Mouse (Mus musculus) kidney, embryonic 15.5 days (tissue): ENCODE data around the gene Trim56. TPM values are rescaled to one million over a fixed set of nuclear protein-coding genes. Genes with fewer than 3 reads are reported as not detected.
A peak's percentile ranks its signal among the peaks of the same experiment; 100 is the strongest.
"Not testable (repeated sequence)": the region's sequence is repeated elsewhere in the genome, so short reads cannot be mapped to it uniquely, and the experiment has no call there.

Source experiments
- ATAC-seq: fragments of 200-750 bp; cut with Nextera tagmentation; replicated peaks from 2 replicates; pipeline ENCODE4 v1.8.0; 2017; ENCODE audit warnings: moderate TSS enrichment; ENCODE audit not compliant: low FRiP score
- H3K27ac ChIP-seq: fragments of 300-500 bp; sonication (generic); 2 replicates; pipeline ENCODE4 v1.5.1; 2015; ENCODE audit warnings: mild to moderate bottlenecking, inconsistent platforms
- H3K27me3 ChIP-seq: fragments of 300-500 bp; sonication (generic); 2 replicates; pipeline ENCODE4 v1.6.1; 2015; ENCODE audit warnings: inconsistent platforms
- H3K36me3 ChIP-seq: fragments of 300-500 bp; sonication (generic); 2 replicates; pipeline ENCODE4 v1.6.1; 2015; ENCODE audit warnings: inconsistent platforms
- H3K4me1 ChIP-seq: fragments of 300-500 bp; sonication (generic); 2 replicates; pipeline ENCODE4 v1.6.1; 2015; ENCODE audit warnings: inconsistent platforms
- H3K4me2 ChIP-seq: fragments of 300-500 bp; sonication (generic); 2 replicates; pipeline ENCODE4 v1.6.1; 2015; ENCODE audit warnings: moderate library complexity, mild to moderate bottlenecking, inconsistent platforms
- H3K4me3 ChIP-seq: fragments of 300-500 bp; sonication (generic); replicated peaks from 2 replicates; pipeline ENCODE4 v1.5.1; 2015; ENCODE audit warnings: mild to moderate bottlenecking, inconsistent platforms
- H3K9ac ChIP-seq: fragments of 300-500 bp; sonication (generic); 2 replicates; pipeline ENCODE4 v1.6.1; 2015; ENCODE audit warnings: mild to moderate bottlenecking, inconsistent platforms
- H3K9me3 ChIP-seq: fragments of 300-500 bp; sonication (generic); replicated peaks from 2 replicates; pipeline ENCODE4 v1.6.1; 2016; ENCODE audit warnings: inconsistent platforms
- WGBS: fragments of 180-500 bp; shearing (Covaris S2); methylation state at CpG from one replicate; pipeline ENCODE4 v1.1.7; 2015; ENCODE audit warnings: mixed read lengths; 5-methylcytosine and 5-hydroxymethylcytosine counted together
- polyA plus RNA-seq: library from polyadenylated mRNA; unstranded; fragments of >200 nt; fragmentation: Nextera tagmentation; extraction: Ambion mirVana; gene quantifications from 2 replicates; pipeline ENCODE4 v1.2.1, GENCODE M21; 2015

The Trim56 gene
- polyA plus RNA-seq, 1 experiment from 2014 or later: 9.0 TPM

- H3K27me3 ChIP-seq: no peaks in the 10 kb centered on the region
- H3K36me3 ChIP-seq: no peaks in the 10 kb centered on the region
- H3K4me1 ChIP-seq: peaks cover 7% of the 10 kb centered on the region
- H3K27ac ChIP-seq: no peak overlapping the region
- H3K4me3 ChIP-seq: no peak overlapping the region
- no peaks in the 10 kb centered on the region for H3K9me3 ChIP-seq
- 0 out of 2 replicates have a peak overlapping the region, but pooled peaks have one; percentile 19 for H3K4me2 ChIP-seq
- no peak; the same call in 1 of the 2 replicates for ATAC-seq
- WGBS: 10% methylated on average over 14 of the region's 14 CpGs
- H3K9ac ChIP-seq: no peak overlapping the region
These were observed 6.7 kb upstream of the Trim56 start for GRCm38 (mm10) chr5:137122686-137123193.

- WGBS: 64% methylated on average over 4 of the region's 4 CpGs
These were observed 5.3 kb upstream of the Trim56 start for GRCm38 (mm10) chr5:137121280-137121679.

GRCm38 (mm10) chr5:137118878-137119277 is 2.9 kb upstream of the Trim56 start:
- peaks cover 9% of the 10 kb centered on the region for H3K36me3 ChIP-seq
- no peak overlapping the region for H3K4me3 ChIP-seq
- H3K9me3 ChIP-seq: no peaks in the 10 kb centered on the region
- no peak for ATAC-seq
- no peak overlapping the region for H3K4me2 ChIP-seq
- H3K9ac ChIP-seq: no peak overlapping the region
- 85% methylated on average over 4 of the region's 4 CpGs for WGBS
- no peak overlapping the region for H3K27ac ChIP-seq
- no peaks in the 10 kb centered on the region for H3K27me3 ChIP-seq
- H3K4me1 ChIP-seq: peaks cover 25% of the 10 kb centered on the region

More at GRCm38 (mm10) chr5:137121280-137121679, 5.3 kb upstream of the Trim56 start:
- no peaks in the 10 kb centered on the region for H3K27me3 ChIP-seq
- no peak for ATAC-seq
- H3K27ac ChIP-seq: no peak overlapping the region
- no peaks in the 10 kb centered on the region for H3K36me3 ChIP-seq
- H3K9ac ChIP-seq: no peak overlapping the region
- H3K4me2 ChIP-seq: no peak overlapping the region
- peaks cover 11% of the 10 kb centered on the region for H3K4me1 ChIP-seq
- no peaks in the 10 kb centered on the region for H3K9me3 ChIP-seq
- H3K4me3 ChIP-seq: no peak overlapping the region

GRCm38 (mm10) chr5:137117994-137118393 is 2.0 kb upstream of the Trim56 start:
- H3K4me2 ChIP-seq, H3K4me3 ChIP-seq, H3K9ac ChIP-seq, ATAC-seq, H3K27ac ChIP-seq, H3K27me3 ChIP-seq, H3K9me3 ChIP-seq: not testable (repeated sequence)
- peaks cover 18% of the 10 kb centered on the region for H3K36me3 ChIP-seq
- 84% methylated on average over 3 of the region's 3 CpGs for WGBS
- H3K4me1 ChIP-seq: peaks cover 24% of the 10 kb centered on the region

GRCm38 (mm10) chr5:137116987-137117386 is 978 bp upstream of the Trim56 start:
- ATAC-seq: no peak
- Histone ChIP-seq H3K9ac (no peak overlapping the region), H3K27me3 (no peaks in the 10 kb centered on the region), H3K9me3 (no peaks in the 10 kb centered on the region), H3K27ac (no peak overlapping the region), H3K4me2 (no peak overlapping the region; the same call in 1 of the 2 replicates), H3K4me3 (no peak overlapping the region), H3K4me1 (peaks cover 18% of the 10 kb centered on the region), H3K36me3 (peaks cover 25% of the 10 kb centered on the region)
- WGBS: 76% methylated on average over 2 of the region's 2 CpGs

- no peaks in the 10 kb centered on the region for H3K9me3 ChIP-seq
- 72% methylated on average over 9 of the region's 9 CpGs for WGBS
- peaks cover 31% of the 10 kb centered on the region for H3K36me3 ChIP-seq
- peak overlapping the region; percentile 69 for H3K4me2 ChIP-seq
- H3K4me1 ChIP-seq: peaks cover 20% of the 10 kb centered on the region
- no peak for ATAC-seq
- H3K27me3 ChIP-seq: no peaks in the 10 kb centered on the region
- peak overlapping the region; percentile 83 for H3K27ac ChIP-seq
- H3K4me3 ChIP-seq: peak overlapping the region; percentile 64
- H3K9ac ChIP-seq: peak overlapping the region; percentile 62
These were observed 983 bp downstream of the Trim56 start for GRCm38 (mm10) chr5:137114891-137115561.

GRCm38 (mm10) chr5:137111542-137112408 is 4.2 kb downstream of the Trim56 start:
- no peak overlapping the region for H3K4me3 ChIP-seq
- no peak for ATAC-seq
- H3K27ac ChIP-seq: no peak overlapping the region
- WGBS: 88% methylated on average over 5 of the region's 5 CpGs
- H3K36me3 ChIP-seq: peaks cover 31% of the 10 kb centered on the region
- no peak overlapping the region for H3K4me2 ChIP-seq
- H3K4me1 ChIP-seq: peaks cover 25% of the 10 kb centered on the region
- H3K27me3 ChIP-seq: no peaks in the 10 kb centered on the region
- no peaks in the 10 kb centered on the region for H3K9me3 ChIP-seq
- no peak overlapping the region for H3K9ac ChIP-seq

- Histone ChIP-seq H3K27me3 (no peaks in the 10 kb centered on the region), H3K9ac (no peak overlapping the region), H3K4me1 (peaks cover 19% of the 10 kb centered on the region), H3K36me3 (peaks cover 31% of the 10 kb centered on the region), H3K4me2 (no peak overlapping the region), H3K9me3 (no peaks in the 10 kb centered on the region), H3K27ac (no peak overlapping the region), H3K4me3 (no peak overlapping the region)
- ATAC-seq: no peak
- WGBS: 91% methylated on average over 12 of the region's 12 CpGs
These were observed 5.1 kb downstream of the Trim56 start for GRCm38 (mm10) chr5:137110863-137111262.

- no peaks in the 10 kb centered on the region for H3K27me3 ChIP-seq
- peaks cover 12% of the 10 kb centered on the region for H3K4me1 ChIP-seq
- no peak for ATAC-seq
- H3K9ac ChIP-seq: no peak overlapping the region
- H3K4me3 ChIP-seq: no peak overlapping the region
- H3K36me3 ChIP-seq: peaks cover 31% of the 10 kb centered on the region
- H3K4me2 ChIP-seq: no peak overlapping the region
- H3K9me3 ChIP-seq: no peaks in the 10 kb centered on the region
- WGBS: 60% methylated on average over 25 of the region's 25 CpGs
- H3K27ac ChIP-seq: no peak overlapping the region
These were observed 5.9 kb downstream of the Trim56 start for GRCm38 (mm10) chr5:137109941-137110593.

GRCm38 (mm10) chr5:137108111-137108510 is 7.9 kb downstream of the Trim56 start:
- H3K9me3 ChIP-seq: no peaks in the 10 kb centered on the region
- no peak overlapping the region for H3K4me3 ChIP-seq
- H3K27me3 ChIP-seq: no peaks in the 10 kb centered on the region
- WGBS: 62% methylated on average over 6 of the region's 6 CpGs
- no peak overlapping the region for H3K9ac ChIP-seq
- no peak overlapping the region for H3K4me2 ChIP-seq
- H3K36me3 ChIP-seq: peaks cover 14% of the 10 kb centered on the region
- no peak overlapping the region for H3K27ac ChIP-seq
- no peak for ATAC-seq
- peaks cover 10% of the 10 kb centered on the region; the same call in 1 of the 2 replicates for H3K4me1 ChIP-seq

- 0 out of 2 replicates have a peak, but pooled peaks cover 3% of the 10 kb centered on the region for H3K27me3 ChIP-seq
- ATAC-seq: no peak
- peaks cover 14% of the 10 kb centered on the region; the same call in 1 of the 2 replicates for H3K4me1 ChIP-seq
- 68% methylated on average over 8 of the region's 8 CpGs for WGBS
- peaks cover 10% of the 10 kb centered on the region for H3K36me3 ChIP-seq
- no peak overlapping the region for H3K4me3 ChIP-seq
- H3K9ac ChIP-seq: no peak overlapping the region
- H3K9me3 ChIP-seq: no peaks in the 10 kb centered on the region
- no peak overlapping the region for H3K27ac ChIP-seq
- no peak overlapping the region for H3K4me2 ChIP-seq
These were observed 8.3 kb downstream of the Trim56 start for GRCm38 (mm10) chr5:137107670-137108069.
